Mouse (Mus musculus) olfactory bulb, adult 2 months (tissue): ENCODE results near the gene Stra6.

Source experiments
- CTCF ChIP-seq: fragments of 200-500 bp; IDR thresholded peaks from 2 replicates; pipeline ENCODE4 v1.5.1; 2012; ENCODE audit warnings: low read depth, mild to moderate bottlenecking, low read length, moderate library complexity; ENCODE audit not compliant: insufficient read depth
- POLR2A ChIP-seq: fragments of 200-500 bp; IDR thresholded peaks from 2 replicates; pipeline ENCODE4 v1.6.1; 2012; ENCODE audit warnings: mild to moderate bottlenecking, low read depth, low read length, moderate library complexity; ENCODE audit not compliant: insufficient read depth

DNA sequence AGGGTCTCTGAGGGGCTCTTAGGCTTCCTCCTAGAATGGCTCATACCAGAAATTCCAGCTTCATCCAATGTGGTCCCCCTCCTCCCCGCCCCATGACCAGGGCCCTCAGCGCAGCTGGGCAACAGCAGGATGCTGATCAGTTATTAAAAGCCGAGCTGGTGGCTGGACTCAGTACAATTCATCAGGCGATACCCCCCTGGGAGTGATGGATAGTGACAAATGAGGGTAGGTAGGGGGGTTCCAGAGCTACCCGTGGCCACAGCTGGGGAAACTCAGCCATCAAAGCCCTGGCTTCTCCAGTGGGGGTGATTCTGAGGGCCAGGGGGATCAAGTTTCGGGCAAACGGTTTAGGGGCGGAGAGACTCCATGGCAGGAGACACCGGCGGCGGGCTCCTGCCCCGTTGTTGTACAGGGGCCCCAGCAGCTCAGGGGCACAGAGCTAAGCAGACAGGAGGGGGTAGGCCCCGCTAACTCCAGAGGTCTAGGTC lies 65.4 kb downstream of the Stra6 start:
- TF ChIP-seq CTCF = no peak
- no peak for TF ChIP-seq POLR2A
